Mouse (Mus musculus) intestine, postnatal 0 days (tissue): ENCODE measurements around the gene Ccdc18. TPM values are rescaled to one million over a fixed set of nuclear protein-coding genes. Genes with fewer than 3 reads are reported as not detected.
A peak's percentile ranks its signal among the peaks of the same experiment; 100 is the strongest.
"Not testable (repeated sequence)": the region's sequence is repeated elsewhere in the genome, so short reads cannot be mapped to it uniquely, and the experiment has no call there.

ENCODE experiments used
- ATAC-seq: fragments of 200-750 bp; cut with Nextera tagmentation; 2 replicates; pipeline ENCODE4 v1.8.0; 2017; ENCODE audit warnings: mild to moderate bottlenecking, moderate TSS enrichment, moderate library complexity
- H3K27ac ChIP-seq: fragments of 300-500 bp; sonication (generic); 2 replicates; pipeline ENCODE4 v1.5.1; 2014; ENCODE audit warnings: mild to moderate bottlenecking, low read depth, low read length, moderate library complexity
- H3K27me3 ChIP-seq: fragments of 300-500 bp; sonication (generic); replicated peaks from 2 replicates; pipeline ENCODE4 v1.6.1; 2014; ENCODE audit warnings: low read length, mixed read lengths; ENCODE audit not compliant: control insufficient read depth, insufficient read depth
- H3K36me3 ChIP-seq: fragments of 300-500 bp; sonication (generic); 2 replicates; pipeline ENCODE4 v1.6.1; 2014; ENCODE audit warnings: mild to moderate bottlenecking, moderate library complexity; ENCODE audit not compliant: control insufficient read depth, insufficient read depth
- H3K4me1 ChIP-seq: fragments of 300-500 bp; sonication (generic); replicated peaks from 2 replicates; pipeline ENCODE4 v1.6.1; 2014; ENCODE audit warnings: antibody characterized with exemption, low read length, mixed read lengths; ENCODE audit not compliant: control insufficient read depth, insufficient read depth
- H3K4me2 ChIP-seq: fragments of 300-500 bp; sonication (generic); replicated peaks from 2 replicates; pipeline ENCODE4 v1.6.1; 2014; ENCODE audit warnings: low read depth, mild to moderate bottlenecking, moderate library complexity
- H3K4me3 ChIP-seq: fragments of 300-500 bp; sonication (generic); 2 replicates; pipeline ENCODE4 v1.5.1; 2014; ENCODE audit warnings: low read depth, low read length
- H3K9ac ChIP-seq: fragments of 300-500 bp; sonication (generic); 2 replicates; pipeline ENCODE4 v1.6.1; 2014; ENCODE audit warnings: mild to moderate bottlenecking, low read depth, low read length
- H3K9me3 ChIP-seq: fragments of 300-500 bp; sonication (generic); 2 replicates; pipeline ENCODE4 v1.6.1; 2016; ENCODE audit warnings: mixed run types; ENCODE audit not compliant: control insufficient read depth
- CTCF ChIP-seq: sonication (generic); IDR thresholded peaks from 2 replicates; pipeline ENCODE4 v1.5.1; 2016; ENCODE audit warnings: low read depth, mild to moderate bottlenecking, control low read depth, antibody characterized with exemption, moderate library complexity
- WGBS: fragments of 180-500 bp; shearing (Covaris S2); extraction: QIAGEN DNeasy Blood & Tissue Kit; methylation state at CpG from one replicate; pipeline ENCODE4 v1.1.7; 2014; 5-methylcytosine and 5-hydroxymethylcytosine counted together
- polyA plus RNA-seq: library from polyadenylated mRNA; unstranded; fragments of >200 nt; fragmentation: Nextera tagmentation; extraction: Ambion mirVana; gene quantifications from 2 replicates; pipeline ENCODE4 v1.2.1, GENCODE M21; 2015

Gene Ccdc18
- polyA plus RNA-seq, result 3.3 and 4.9 TPM in 2 replicates

GRCm38 (mm10) chr5:108132441-108133243 is at the start of gene Ccdc18, which contains the start of gene Tmed5:
TSS of gene Ccdc18 (plus strand) at chr5:108132875.
TSS of gene Tmed5 (minus strand) at chr5:108132620.
- Histone ChIP-seq H3K4me3 (peak within 1 kb of the TSS; percentile 85), H3K9ac (peak within 1 kb of the TSS; percentile 78), H3K9me3 (no peaks in the 10 kb centered on the region), H3K27ac (peak within 1 kb of the TSS; percentile 94), H3K4me1 (no peaks in the 10 kb centered on the region), H3K4me2 (peak within 1 kb of the TSS; percentile 90), H3K36me3 (peaks cover 8% of the 10 kb centered on the region; the same call in 1 of the 2 replicates), H3K27me3 (no peaks in the 10 kb centered on the region)
- ATAC-seq, result peak; percentile 99
- TF ChIP-seq CTCF, result peak; percentile 71
- WGBS, result under 1% methylated on average over 61 of the region's 65 CpGs

GRCm38 (mm10) chr5:108085440-108085839 is 47.2 kb upstream of the Ccdc18 start:
- peaks cover 35% of the 10 kb centered on the region for H3K36me3 ChIP-seq
- no peak for ATAC-seq
- H3K4me1 ChIP-seq, result no peaks in the 10 kb centered on the region
- 94% methylated on average over 2 of the region's 2 CpGs for WGBS
- TF ChIP-seq CTCF, result peak; percentile 45
- no peaks in the 10 kb centered on the region for H3K27me3 ChIP-seq
- no peak overlapping the region for H3K4me3 ChIP-seq
- H3K9me3 ChIP-seq, result no peaks in the 10 kb centered on the region
- no peak overlapping the region for H3K4me2 ChIP-seq
- no peak overlapping the region for H3K9ac ChIP-seq
- H3K27ac ChIP-seq, result no peak overlapping the region

- H3K4me1 ChIP-seq, H3K9me3 ChIP-seq, H3K4me2 ChIP-seq, H3K27ac ChIP-seq, H3K9ac ChIP-seq, ATAC-seq, H3K27me3 ChIP-seq, H3K4me3 ChIP-seq: not testable (repeated sequence)
- H3K36me3 ChIP-seq, result peaks cover 48% of the 10 kb centered on the region
- 90% methylated on average over 8 of the region's 8 CpGs for WGBS
Measured at GRCm38 (mm10) chr5:108092731-108093130, 39.9 kb upstream of the Ccdc18 start.

GRCm38 (mm10) chr5:108097676-108098075 is 35.0 kb upstream of the Ccdc18 start:
- Histone ChIP-seq H3K36me3 (peaks cover 49% of the 10 kb centered on the region), H3K4me2 (no peak overlapping the region), H3K4me3 (no peak overlapping the region), H3K9me3 (no peaks in the 10 kb centered on the region), H3K27me3 (no peaks in the 10 kb centered on the region), H3K27ac (no peak overlapping the region), H3K9ac (no peak overlapping the region), H3K4me1 (no peaks in the 10 kb centered on the region)
- WGBS, result 96% methylated on average over 3 of the region's 3 CpGs
- ATAC-seq, result no peak
- TF ChIP-seq CTCF, result no peak

- Histone ChIP-seq H3K4me3 (no peak overlapping the region), H3K4me1 (no peaks in the 10 kb centered on the region), H3K9me3 (no peaks in the 10 kb centered on the region), H3K4me2 (no peak overlapping the region), H3K27ac (no peak overlapping the region), H3K27me3 (no peaks in the 10 kb centered on the region), H3K9ac (no peak overlapping the region), H3K36me3 (peaks cover 42% of the 10 kb centered on the region)
- ATAC-seq, result no peak
- TF ChIP-seq CTCF, result no peak
Measured at GRCm38 (mm10) chr5:108100196-108100595, 32.5 kb upstream of the Ccdc18 start.

GRCm38 (mm10) chr5:108104306-108104705 is 28.4 kb upstream of the Ccdc18 start:
- 89% methylated on average over 5 of the region's 5 CpGs for WGBS
- no peaks in the 10 kb centered on the region for H3K9me3 ChIP-seq
- H3K4me3 ChIP-seq, result no peak overlapping the region
- H3K4me2 ChIP-seq, result no peak overlapping the region
- ATAC-seq, result no peak
- H3K36me3 ChIP-seq, result peaks cover 31% of the 10 kb centered on the region
- H3K9ac ChIP-seq, result no peak overlapping the region
- H3K27me3 ChIP-seq, result no peaks in the 10 kb centered on the region
- H3K4me1 ChIP-seq, result no peaks in the 10 kb centered on the region
- no peak overlapping the region for H3K27ac ChIP-seq
- no peak for TF ChIP-seq CTCF
